Mouse (Mus musculus) CH12.LX (cell line): ENCODE data around the gene March1.

Source experiments
- CHD1 ChIP-seq: IDR thresholded peaks from 2 replicates; pipeline ENCODE4 v1.6.1; 2012; ENCODE audit warnings: low read depth, low read length, improper control_type of control experiment, inconsistent platforms
- CTCF ChIP-seq, 2 experiments: IDR thresholded peaks in 1 of 2; conservative IDR thresholded peaks in 1 of 2; 2 replicates each; pipeline ENCODE4 v1.5.1; 2011 to 2012; ENCODE audit warnings: low read depth in 2 of 2, low read length in 2 of 2, improper control_type of control experiment in 1 of 2, inconsistent platforms in 1 of 2, mild to moderate bottlenecking in 1 of 2, moderate library complexity in 1 of 2
- ELF1 ChIP-seq: IDR thresholded peaks from 2 replicates; pipeline ENCODE4 v1.6.1; 2014; ENCODE audit warnings: low read depth, mild to moderate bottlenecking, inconsistent platforms, low read length, improper control_type of control experiment
- EP300 ChIP-seq: IDR thresholded peaks from 2 replicates; pipeline ENCODE4 v1.6.1; 2011; ENCODE audit warnings: low read length, improper control_type of control experiment
- GABPA ChIP-seq: IDR thresholded peaks from 2 replicates; pipeline ENCODE4 v1.6.1; 2012; ENCODE audit warnings: low read depth, low read length, improper control_type of control experiment, inconsistent platforms; ENCODE audit not compliant: insufficient replicate concordance
- JUND ChIP-seq: conservative IDR thresholded peaks from 2 replicates; pipeline ENCODE4 v1.6.1; 2011; ENCODE audit warnings: low read depth, low read length, improper control_type of control experiment
- KAT2A ChIP-seq: IDR thresholded peaks from 2 replicates; pipeline ENCODE4 v1.6.1; 2012; ENCODE audit warnings: low read length, improper control_type of control experiment, inconsistent platforms; ENCODE audit not compliant: insufficient replicate concordance
- MXI1 ChIP-seq: IDR thresholded peaks from 2 replicates; pipeline ENCODE4 v1.6.1; 2011; ENCODE audit warnings: mild to moderate bottlenecking, low read depth, low read length, improper control_type of control experiment
- POLR2A ChIP-seq: IDR thresholded peaks from 2 replicates; pipeline ENCODE4 v1.6.1; 2011; ENCODE audit warnings: low read depth, mild to moderate bottlenecking, improper control_type of control experiment, low read length
- POLR2AphosphoS2 ChIP-seq: IDR thresholded peaks from 2 replicates; pipeline ENCODE4 v1.6.1; 2011; ENCODE audit warnings: low read depth, low read length, improper control_type of control experiment
- SMC3 ChIP-seq: IDR thresholded peaks from 2 replicates; pipeline ENCODE4 v1.6.1; 2011; ENCODE audit warnings: low read depth, low read length, improper control_type of control experiment
- USF1 ChIP-seq: IDR thresholded peaks from 2 replicates; pipeline ENCODE4 v1.6.1; 2014; ENCODE audit warnings: low read depth, mild to moderate bottlenecking, inconsistent platforms, low read length, improper control_type of control experiment

- TF ChIP-seq CHD1 (no peak), CTCF (conservative IDR thresholded peaks at IDR 0.05 in 1 of 2, IDR thresholded peaks at IDR 0.05 in 1 of 2; ENCODE audit: low read depth in 2 of 2, low read length in 2 of 2) (no peak), SMC3 (no peak), MXI1 (no peak), JUND (no peak), GABPA (no peak), POLR2AphosphoS2 (no peak), POLR2A (no peak), USF1 (no peak), EP300 (no peak), KAT2A (no peak), ELF1 (no peak)
These were observed 370.0 kb downstream of the March1 start for GRCm38 (mm10) chr8:65987665-65988064.
